Mouse (Mus musculus): Measurements from ENCODE around the gene Itga11. TPM values are rescaled to one million over a fixed set of nuclear protein-coding genes. Genes with fewer than 3 reads are reported as not detected.

The Itga11 gene
- polyA plus RNA-seq, 1 experiment from 2014 or later, result 0.50 TPM

DNA sequence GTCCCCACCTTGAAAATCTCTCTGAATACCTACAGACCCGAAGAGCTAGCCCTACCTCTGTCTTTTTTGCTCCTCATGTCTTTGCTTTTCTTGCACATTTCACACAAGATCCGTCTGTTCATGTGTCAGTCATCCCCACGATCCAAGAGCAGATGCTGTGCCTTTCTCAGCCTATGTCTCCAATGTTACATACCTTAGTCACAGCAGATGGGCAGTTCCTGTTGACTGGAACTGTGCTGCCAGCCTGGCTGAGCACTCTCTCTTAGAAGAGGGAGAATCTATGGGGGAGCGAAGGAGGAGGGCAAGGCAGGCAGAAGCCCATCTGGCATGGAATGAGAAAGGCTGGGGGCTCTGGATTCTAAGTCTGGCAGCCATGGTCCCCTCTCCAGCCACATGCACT, 87.7 kb downstream of the Itga11 start:
- no peaks in the 10 kb centered on the region for H3K36me3 ChIP-seq (ENCODE audit: control insufficient read depth, insufficient read depth)
- no peak for ATAC-seq (replicated peaks; ENCODE audit: extremely low read depth, insufficient read depth, low FRiP score)
- no peak overlapping the region for H3K4me3 ChIP-seq (ENCODE audit: low read length)
- 61% methylated on average over 4 of the region's 4 CpGs for WGBS
- no peaks in the 10 kb centered on the region for H3K4me1 ChIP-seq (ENCODE audit: control insufficient read depth, insufficient read depth, low read length)
- no peak overlapping the region for H3K9ac ChIP-seq (ENCODE audit: low read length)
- no peaks in the 10 kb centered on the region for H3K9me3 ChIP-seq (replicated peaks; ENCODE audit: control insufficient read depth, low read length)
- no peak overlapping the region for H3K27ac ChIP-seq (ENCODE audit: low read length)
- peaks cover 3% of the 10 kb centered on the region; the same call in 1 of the 2 replicates for H3K27me3 ChIP-seq (ENCODE audit: control insufficient read depth, insufficient read depth, low read length)
- no peak overlapping the region for H3K4me2 ChIP-seq (ENCODE audit: low read depth, low read length)

DNA sequence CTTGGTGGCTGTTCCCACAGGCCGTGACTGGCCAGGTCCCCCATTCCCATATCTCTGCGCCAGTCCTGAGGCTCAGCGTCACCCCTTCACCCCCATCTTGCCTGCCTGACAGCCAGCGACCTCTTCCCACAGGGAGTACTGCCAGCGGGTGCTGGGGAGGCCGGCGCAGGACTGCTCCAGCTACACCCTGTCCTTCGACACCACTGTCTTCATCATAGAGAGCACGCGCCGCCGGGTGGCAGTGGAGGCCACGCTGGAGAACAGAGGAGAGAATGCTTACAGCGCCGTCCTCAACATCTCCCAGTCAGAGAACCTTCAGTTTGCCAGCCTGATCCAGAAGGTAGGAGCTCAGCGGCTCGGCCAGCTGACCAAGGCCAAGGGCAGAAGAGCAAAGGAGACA, 89.8 kb downstream of the Itga11 start:
- Histone ChIP-seq H3K27me3 (ENCODE audit: control insufficient read depth, insufficient read depth, low read length) (peaks cover 3% of the 10 kb centered on the region; the same call in 1 of the 2 replicates), H3K4me3 (ENCODE audit: low read length) (no peak overlapping the region), H3K4me1 (ENCODE audit: control insufficient read depth, insufficient read depth, low read length) (no peaks in the 10 kb centered on the region), H3K27ac (ENCODE audit: low read length) (no peak overlapping the region), H3K9me3 (replicated peaks; ENCODE audit: control insufficient read depth, low read length) (no peaks in the 10 kb centered on the region), H3K4me2 (ENCODE audit: low read depth, low read length) (no peak overlapping the region), H3K9ac (ENCODE audit: low read length) (no peak overlapping the region), H3K36me3 (ENCODE audit: control insufficient read depth, insufficient read depth) (no peaks in the 10 kb centered on the region)
- WGBS, result 62% methylated on average over 17 of the region's 17 CpGs
- ATAC-seq (replicated peaks; ENCODE audit: extremely low read depth, insufficient read depth, low FRiP score), result no peak

DNA sequence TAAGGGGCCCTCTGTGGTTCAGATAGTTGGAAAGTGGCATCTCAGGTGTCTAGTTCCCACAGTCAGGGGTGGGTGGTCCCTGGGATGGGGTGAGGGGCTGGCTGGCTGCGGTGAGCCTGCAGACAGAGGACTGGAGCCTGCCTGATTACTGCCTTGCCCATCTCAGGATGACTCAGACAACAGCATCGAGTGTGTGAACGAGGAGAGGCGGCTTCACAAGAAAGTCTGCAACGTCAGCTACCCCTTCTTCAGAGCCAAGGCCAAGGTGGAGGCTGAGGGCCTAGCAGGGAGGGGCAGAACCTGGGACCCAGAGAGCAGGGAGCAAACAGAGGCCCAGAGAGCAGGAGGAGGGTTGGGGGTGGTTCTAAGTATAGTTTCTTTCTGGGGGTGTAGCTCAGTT, 90.7 kb downstream of the Itga11 start:
- Histone ChIP-seq H3K27me3 (ENCODE audit: control insufficient read depth, insufficient read depth, low read length) (peaks cover 3% of the 10 kb centered on the region; the same call in 1 of the 2 replicates), H3K9ac (ENCODE audit: low read length) (no peak overlapping the region), H3K4me2 (ENCODE audit: low read depth, low read length) (no peak overlapping the region), H3K36me3 (ENCODE audit: control insufficient read depth, insufficient read depth) (no peaks in the 10 kb centered on the region), H3K9me3 (replicated peaks; ENCODE audit: control insufficient read depth, low read length) (no peaks in the 10 kb centered on the region), H3K4me1 (ENCODE audit: control insufficient read depth, insufficient read depth, low read length) (no peaks in the 10 kb centered on the region), H3K27ac (ENCODE audit: low read length) (no peak overlapping the region), H3K4me3 (ENCODE audit: low read length) (no peak overlapping the region)
- 68% methylated on average over 5 of the region's 5 CpGs for WGBS
- ATAC-seq (replicated peaks; ENCODE audit: extremely low read depth, insufficient read depth, low FRiP score), result no peak

DNA sequence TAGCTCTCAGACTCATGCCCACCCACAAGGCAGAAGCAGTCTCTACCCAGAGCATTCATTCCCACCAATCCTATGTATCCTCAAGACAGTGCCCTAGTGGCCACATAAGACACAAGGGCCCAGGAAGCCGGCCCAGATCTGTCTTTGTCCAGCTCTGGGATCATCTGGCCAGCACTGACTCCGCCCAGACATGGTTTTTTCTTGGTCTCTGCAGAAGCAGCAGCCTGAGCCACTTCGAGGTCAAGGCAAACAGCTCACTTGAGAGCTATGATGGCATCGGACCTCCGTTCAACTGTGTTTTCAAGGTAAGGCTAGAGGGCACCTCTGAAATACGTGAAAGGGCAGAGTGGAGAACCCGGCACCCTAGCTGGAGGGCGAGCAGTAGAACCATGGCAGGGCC, 95.1 kb downstream of the Itga11 start:
- WGBS, result 72% methylated on average over 8 of the region's 8 CpGs
- no peaks in the 10 kb centered on the region for H3K9me3 ChIP-seq (replicated peaks; ENCODE audit: control insufficient read depth, low read length)
- H3K27me3 ChIP-seq (ENCODE audit: control insufficient read depth, insufficient read depth, low read length), result no peaks in the 10 kb centered on the region
- ATAC-seq (replicated peaks; ENCODE audit: extremely low read depth, insufficient read depth, low FRiP score), result no peak
- no peaks in the 10 kb centered on the region for H3K36me3 ChIP-seq (ENCODE audit: control insufficient read depth, insufficient read depth)
- peaks cover 5% of the 10 kb centered on the region; the same call in 1 of the 2 replicates for H3K4me1 ChIP-seq (ENCODE audit: control insufficient read depth, insufficient read depth, low read length)
- H3K9ac ChIP-seq (ENCODE audit: low read length), result no peak overlapping the region
- no peak overlapping the region for H3K4me3 ChIP-seq (ENCODE audit: low read length)
- H3K27ac ChIP-seq (ENCODE audit: low read length), result no peak overlapping the region
- no peak overlapping the region for H3K4me2 ChIP-seq (ENCODE audit: low read depth, low read length)

DNA sequence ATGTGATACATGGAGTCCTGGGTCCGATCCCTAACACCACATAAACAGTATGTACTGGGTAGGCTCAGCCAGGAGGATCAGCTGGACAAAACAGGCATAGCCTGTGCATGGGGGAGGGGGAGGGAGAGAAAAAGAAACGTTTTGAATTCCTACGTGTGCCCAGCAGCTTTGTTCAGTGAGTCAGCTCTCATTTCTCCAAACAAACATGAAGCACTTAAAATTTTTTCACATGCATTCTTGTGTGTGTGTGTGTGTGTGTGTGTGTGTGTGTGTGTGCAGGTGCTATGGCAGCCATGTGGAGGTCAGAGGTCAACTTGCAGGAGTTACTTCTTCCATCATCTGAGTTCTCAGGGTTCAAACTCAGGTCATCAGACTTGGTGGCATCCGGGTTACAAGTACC, 97.8 kb downstream of the Itga11 start:
- H3K27me3 ChIP-seq (ENCODE audit: control insufficient read depth, insufficient read depth, low read length), result no peaks in the 10 kb centered on the region
- no peaks in the 10 kb centered on the region for H3K9me3 ChIP-seq (replicated peaks; ENCODE audit: control insufficient read depth, low read length)
- no peak overlapping the region for H3K4me2 ChIP-seq (ENCODE audit: low read depth, low read length)
- no peak overlapping the region for H3K4me3 ChIP-seq (ENCODE audit: low read length)
- ATAC-seq (replicated peaks; ENCODE audit: extremely low read depth, insufficient read depth, low FRiP score), result no peak
- H3K9ac ChIP-seq (ENCODE audit: low read length), result no peak overlapping the region
- 40% methylated on average over 4 of the region's 4 CpGs for WGBS
- H3K36me3 ChIP-seq (ENCODE audit: control insufficient read depth, insufficient read depth), result no peaks in the 10 kb centered on the region
- no peak overlapping the region for H3K27ac ChIP-seq (ENCODE audit: low read length)
- H3K4me1 ChIP-seq (ENCODE audit: control insufficient read depth, insufficient read depth, low read length), result peaks cover 5% of the 10 kb centered on the region; the same call in 1 of the 2 replicates

DNA sequence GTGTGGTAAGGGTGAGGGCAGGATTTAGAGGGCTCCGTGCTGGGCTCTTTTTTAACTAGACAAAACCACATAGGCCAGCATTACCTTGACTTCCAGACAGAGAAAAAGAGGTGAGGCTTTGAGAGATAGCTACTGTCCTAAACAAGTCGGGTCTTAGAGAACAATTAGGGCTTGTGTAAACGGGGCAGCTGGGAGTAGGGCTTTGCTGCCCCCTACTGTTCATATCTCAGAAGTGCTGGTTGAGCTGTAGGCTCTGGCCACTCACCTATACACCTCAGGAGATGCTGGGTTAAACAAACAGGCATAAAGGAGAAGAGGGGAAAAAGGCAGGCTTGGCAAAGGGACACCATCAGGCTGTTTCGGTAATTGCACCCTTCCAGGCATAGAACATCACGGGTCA, 99.8 kb downstream of the Itga11 start:
- Histone ChIP-seq H3K9me3 (replicated peaks; ENCODE audit: control insufficient read depth, low read length) (no peaks in the 10 kb centered on the region), H3K4me3 (ENCODE audit: low read length) (no peak overlapping the region), H3K27me3 (ENCODE audit: control insufficient read depth, insufficient read depth, low read length) (no peaks in the 10 kb centered on the region), H3K4me2 (ENCODE audit: low read depth, low read length) (no peak overlapping the region), H3K9ac (ENCODE audit: low read length) (no peak overlapping the region), H3K4me1 (ENCODE audit: control insufficient read depth, insufficient read depth, low read length) (peaks cover 8% of the 10 kb centered on the region), H3K27ac (ENCODE audit: low read length) (no peak overlapping the region), H3K36me3 (ENCODE audit: control insufficient read depth, insufficient read depth) (no peaks in the 10 kb centered on the region)
- 5% methylated on average over 5 of the region's 5 CpGs for WGBS
- no peak for ATAC-seq (replicated peaks; ENCODE audit: extremely low read depth, insufficient read depth, low FRiP score)

DNA sequence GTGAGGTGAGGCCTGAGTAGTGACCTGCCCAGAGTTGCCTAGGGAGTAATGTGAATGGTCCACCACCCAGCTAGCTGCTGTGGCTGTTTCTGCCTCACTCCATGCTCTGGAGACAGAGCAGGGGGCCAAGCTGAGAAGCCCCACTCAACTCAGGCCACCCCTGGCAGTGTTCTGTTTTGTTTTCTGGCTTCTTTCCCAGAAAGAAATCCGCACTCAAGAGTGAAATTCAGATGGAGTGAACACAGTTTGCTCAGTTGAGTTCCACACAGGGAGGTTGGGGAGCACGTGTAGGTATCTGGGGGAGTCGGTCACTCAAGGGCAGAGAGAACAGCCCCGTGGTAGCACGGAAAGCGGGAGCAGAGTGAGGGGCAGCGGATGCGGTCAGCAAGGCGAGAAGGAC, 101.1 kb downstream of the Itga11 start:
- 67% methylated on average over 9 of the region's 9 CpGs for WGBS
- no peak for ATAC-seq (replicated peaks; ENCODE audit: extremely low read depth, insufficient read depth, low FRiP score)
- Histone ChIP-seq H3K4me2 (ENCODE audit: low read depth, low read length) (no peak overlapping the region), H3K36me3 (ENCODE audit: control insufficient read depth, insufficient read depth) (no peaks in the 10 kb centered on the region), H3K4me1 (ENCODE audit: control insufficient read depth, insufficient read depth, low read length) (peaks cover 14% of the 10 kb centered on the region), H3K9me3 (replicated peaks; ENCODE audit: control insufficient read depth, low read length) (no peaks in the 10 kb centered on the region), H3K4me3 (ENCODE audit: low read length) (no peak overlapping the region), H3K9ac (ENCODE audit: low read length) (no peak overlapping the region), H3K27ac (ENCODE audit: low read length) (no peak overlapping the region), H3K27me3 (ENCODE audit: control insufficient read depth, insufficient read depth, low read length) (no peaks in the 10 kb centered on the region)

DNA sequence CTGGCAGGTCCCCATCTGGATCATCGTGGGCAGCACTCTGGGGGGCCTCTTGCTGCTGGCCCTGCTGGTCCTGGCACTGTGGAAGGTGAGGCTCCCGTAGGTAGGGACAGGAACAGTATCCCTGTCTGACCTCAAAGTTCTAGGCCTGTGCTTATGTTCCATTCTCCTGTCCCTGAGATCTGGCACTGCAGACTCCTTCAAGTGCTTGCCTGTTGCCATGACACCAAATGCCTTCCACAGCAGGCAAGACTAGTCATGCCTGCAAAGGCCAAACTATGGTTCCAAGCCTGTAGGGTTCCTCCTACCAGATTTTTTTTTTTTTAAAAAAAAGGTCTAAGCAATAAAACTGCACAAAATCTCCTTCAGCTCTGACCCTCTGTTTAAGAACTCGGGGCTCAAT, 104.3 kb downstream of the Itga11 start:
- ATAC-seq (replicated peaks; ENCODE audit: extremely low read depth, insufficient read depth, low FRiP score), result no peak
- no peak overlapping the region for H3K27ac ChIP-seq (ENCODE audit: low read length)
- no peaks in the 10 kb centered on the region; the same call in 1 of the 2 replicates for H3K9me3 ChIP-seq (replicated peaks; ENCODE audit: control insufficient read depth, low read length)
- H3K9ac ChIP-seq (ENCODE audit: low read length), result no peak overlapping the region
- H3K36me3 ChIP-seq (ENCODE audit: control insufficient read depth, insufficient read depth), result no peaks in the 10 kb centered on the region
- H3K4me2 ChIP-seq (ENCODE audit: low read depth, low read length), result no peak overlapping the region
- 56% methylated on average over 3 of the region's 3 CpGs for WGBS
- H3K27me3 ChIP-seq (ENCODE audit: control insufficient read depth, insufficient read depth, low read length), result no peaks in the 10 kb centered on the region
- no peak overlapping the region for H3K4me3 ChIP-seq (ENCODE audit: low read length)
- H3K4me1 ChIP-seq (ENCODE audit: control insufficient read depth, insufficient read depth, low read length), result peaks cover 9% of the 10 kb centered on the region

DNA sequence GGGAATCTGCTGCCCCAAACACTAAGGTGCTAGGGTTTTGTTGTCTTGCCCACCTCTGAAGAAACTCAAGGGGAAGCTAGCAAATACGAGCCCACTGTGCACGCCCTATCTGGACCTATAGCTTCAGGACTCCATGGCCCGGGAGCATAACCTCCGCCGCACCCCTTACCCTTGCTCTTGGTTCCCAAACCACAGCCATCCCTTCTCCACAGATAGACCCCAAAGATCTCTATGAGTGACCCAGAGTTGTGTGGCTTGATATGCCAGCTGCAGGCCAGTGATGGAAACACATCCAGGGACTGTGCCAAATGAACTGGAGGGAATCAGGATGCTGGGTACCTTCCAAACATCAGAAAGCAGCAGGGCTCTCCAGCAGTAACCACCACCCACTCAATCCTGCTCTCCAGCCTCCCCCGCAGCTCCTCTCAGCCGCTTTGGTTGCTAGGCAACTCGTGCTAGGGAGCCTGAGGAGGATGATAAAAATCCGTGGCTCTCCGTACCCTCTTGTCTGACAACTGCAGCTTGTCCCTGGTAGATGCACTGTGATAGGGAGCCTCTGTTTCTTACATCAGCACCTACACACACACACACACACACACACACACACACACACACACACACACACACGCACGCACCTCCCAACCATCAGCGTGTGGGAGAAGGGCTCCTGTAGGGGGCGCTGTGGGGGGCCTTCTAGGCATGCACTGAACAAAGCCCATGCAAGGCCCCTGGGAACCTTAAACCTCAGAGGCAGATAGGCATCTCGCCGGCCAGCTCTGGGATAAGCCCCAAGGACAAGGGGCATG, 105.6 kb downstream of the Itga11 start:
- Histone ChIP-seq H3K4me1 (ENCODE audit: control insufficient read depth, insufficient read depth, low read length) (peaks cover 9% of the 10 kb centered on the region), H3K27ac (ENCODE audit: low read length) (no peak overlapping the region), H3K4me2 (ENCODE audit: low read depth, low read length) (no peak overlapping the region), H3K9ac (ENCODE audit: low read length) (no peak overlapping the region), H3K27me3 (ENCODE audit: control insufficient read depth, insufficient read depth, low read length) (no peaks in the 10 kb centered on the region), H3K36me3 (ENCODE audit: control insufficient read depth, insufficient read depth) (no peaks in the 10 kb centered on the region), H3K4me3 (ENCODE audit: low read length) (no peak overlapping the region), H3K9me3 (replicated peaks; ENCODE audit: control insufficient read depth, low read length) (no peaks in the 10 kb centered on the region; the same call in 1 of the 2 replicates)
- no peak for ATAC-seq (replicated peaks; ENCODE audit: extremely low read depth, insufficient read depth, low FRiP score)
- WGBS, result 42% methylated on average over 16 of the region's 16 CpGs

Data from heart, embryonic 16.5 days (tissue).